Mouse (Mus musculus) thymus, adult 2 months (tissue): ENCODE measurements around the gene BC035947. TPM values are rescaled to one million over a fixed set of nuclear protein-coding genes. Genes with fewer than 3 reads are reported as not detected.
"Not testable (repeated sequence)": the region's sequence is repeated elsewhere in the genome, so short reads cannot be mapped to it uniquely, and the experiment has no call there.

Experiments
- DNase-seq: peaks from one replicate; pipeline ENCODE4 v3.0.0; 2021
- H3K27ac ChIP-seq: fragments of 200-500 bp; 2 replicates; pipeline ENCODE4 v1.5.1; 2012; ENCODE audit warnings: low read length, control low read depth; ENCODE audit not compliant: control insufficient read depth, insufficient read depth
- H3K27me3 ChIP-seq: fragments of 200-500 bp; 2 replicates; pipeline ENCODE4 v1.6.1; 2012; ENCODE audit warnings: mild to moderate bottlenecking, low read length, moderate library complexity, mixed read lengths; ENCODE audit not compliant: control insufficient read depth, insufficient read depth
- H3K36me3 ChIP-seq: fragments of 200-500 bp; 2 replicates; pipeline ENCODE4 v1.6.1; 2012; ENCODE audit warnings: mild to moderate bottlenecking, low read length, moderate library complexity; ENCODE audit not compliant: control insufficient read depth, insufficient read depth
- H3K4me1 ChIP-seq: fragments of 200-500 bp; replicated peaks from 2 replicates; pipeline ENCODE4 v1.6.1; 2012; ENCODE audit warnings: low read length; ENCODE audit not compliant: control insufficient read depth, insufficient read depth
- H3K4me3 ChIP-seq: fragments of 200-500 bp; 2 replicates; pipeline ENCODE4 v1.5.1; 2012; ENCODE audit warnings: mild to moderate bottlenecking, low read length, control low read depth, moderate library complexity; ENCODE audit not compliant: control insufficient read depth, insufficient read depth
- CTCF ChIP-seq: fragments of 200-500 bp; IDR thresholded peaks from 2 replicates; pipeline ENCODE4 v1.5.1; 2012; ENCODE audit warnings: mild to moderate bottlenecking, control low read depth, low read length, moderate library complexity, borderline replicate concordance; ENCODE audit not compliant: control insufficient read depth, poor library complexity, insufficient read depth; ENCODE audit errors: extremely low read depth
- POLR2A ChIP-seq: fragments of 200-500 bp; IDR thresholded peaks from 2 replicates; pipeline ENCODE4 v1.6.1; 2012; ENCODE audit warnings: mild to moderate bottlenecking, low read length, control low read depth, moderate library complexity; ENCODE audit not compliant: control insufficient read depth, poor library complexity, insufficient read depth; ENCODE audit errors: extremely low read depth
- WGBS: fragments of 180-500 bp; shearing (Covaris S2); methylation state at CpG from one replicate; pipeline ENCODE4 v1.1.7; 2018; 5-methylcytosine and 5-hydroxymethylcytosine counted together
- polyA plus RNA-seq: library from polyadenylated mRNA; depleted of rRNA; stranded (reverse); fragments of >200 nt; gene quantifications from 2 replicates; pipeline ENCODE4 v1.2.3, GENCODE M21; 2012; rRNA removed

Gene BC035947
- polyA plus RNA-seq: not detected in 2 replicates

DNA sequence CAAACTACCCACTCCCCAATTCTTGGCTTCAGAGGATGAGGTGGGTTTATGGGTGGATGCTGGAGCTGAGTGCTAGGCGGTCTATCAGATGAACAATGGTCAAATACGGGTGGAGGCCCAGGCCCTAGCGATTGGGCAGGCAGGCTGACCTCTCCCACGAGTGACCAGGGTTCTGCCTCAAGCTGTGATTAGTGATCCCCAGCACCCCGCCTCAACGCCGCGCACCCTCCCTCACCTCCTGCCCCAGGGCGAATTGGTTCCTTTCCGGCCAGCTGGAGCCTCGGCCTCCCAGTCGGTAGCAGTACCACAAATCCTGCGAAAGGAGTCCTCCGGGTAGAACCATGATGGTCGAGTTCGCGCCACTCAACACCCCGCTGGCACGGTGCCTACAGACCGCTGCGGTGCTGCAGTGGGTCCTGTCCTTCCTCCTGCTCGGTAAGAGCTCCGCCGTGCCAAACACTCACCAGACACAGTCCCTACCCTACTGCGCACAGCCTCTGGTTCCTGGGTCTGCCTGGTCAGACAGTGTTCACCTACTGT lies at the start of gene BC035947:
Gene BC035947, minus strand, starts transcription at position 538 of the 540 bp plus-strand sequence.
- Histone ChIP-seq H3K4me3 (no peak within 1 kb of the TSS), H3K36me3 (no peaks in the 10 kb centered on the region), H3K27me3 (peaks cover 3% of the 10 kb centered on the region; the same call in 1 of the 2 replicates), H3K4me1 (no peaks in the 10 kb centered on the region), H3K27ac (no peak within 1 kb of the TSS)
- WGBS: 8% methylated on average over 25 of the region's 25 CpGs
- TF ChIP-seq CTCF: no peak
- TF ChIP-seq POLR2A: no peak
- DNase-seq: no peak

DNA sequence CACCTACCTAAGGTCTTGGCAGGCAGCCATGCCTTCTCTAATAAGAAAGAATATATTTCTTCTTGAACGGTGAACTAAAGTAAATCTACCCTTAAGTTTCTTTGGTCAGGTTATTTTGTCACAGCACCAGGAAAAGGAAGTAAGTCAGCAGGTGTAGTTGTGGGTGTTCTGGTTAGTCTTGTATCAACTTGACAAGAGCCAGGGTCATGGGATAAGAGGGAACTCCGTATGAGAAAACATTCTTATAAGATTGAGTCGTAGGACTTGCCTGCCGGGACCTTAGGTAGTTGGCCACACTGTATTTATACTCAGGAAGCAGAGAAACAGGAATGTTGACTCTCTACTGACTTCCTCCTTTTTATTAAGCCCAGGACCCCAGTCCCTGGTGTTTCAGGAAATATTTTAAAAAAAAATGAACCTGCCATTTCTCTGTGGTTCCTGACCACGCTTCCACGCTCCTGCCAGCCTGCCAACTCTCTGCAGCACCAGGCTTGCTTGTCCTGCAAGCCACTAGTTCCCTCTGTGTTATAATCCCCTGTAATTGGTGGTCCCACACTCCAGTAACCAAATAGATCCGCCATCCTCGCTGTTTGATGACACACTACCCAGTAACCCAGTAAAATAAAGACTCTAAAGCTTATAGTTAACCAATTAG lies 42.2 kb upstream of the BC035947 start:
- H3K36me3 ChIP-seq: no peaks in the 10 kb centered on the region
- H3K4me3 ChIP-seq: no peak overlapping the region
- WGBS: 33% methylated on average over 8 of the region's 8 CpGs
- H3K4me1 ChIP-seq: no peaks in the 10 kb centered on the region
- no peaks in the 10 kb centered on the region for H3K27me3 ChIP-seq
- no peak for TF ChIP-seq POLR2A
- TF ChIP-seq CTCF: no peak
- DNase-seq: no peak
- H3K27ac ChIP-seq: no peak overlapping the region

DNA sequence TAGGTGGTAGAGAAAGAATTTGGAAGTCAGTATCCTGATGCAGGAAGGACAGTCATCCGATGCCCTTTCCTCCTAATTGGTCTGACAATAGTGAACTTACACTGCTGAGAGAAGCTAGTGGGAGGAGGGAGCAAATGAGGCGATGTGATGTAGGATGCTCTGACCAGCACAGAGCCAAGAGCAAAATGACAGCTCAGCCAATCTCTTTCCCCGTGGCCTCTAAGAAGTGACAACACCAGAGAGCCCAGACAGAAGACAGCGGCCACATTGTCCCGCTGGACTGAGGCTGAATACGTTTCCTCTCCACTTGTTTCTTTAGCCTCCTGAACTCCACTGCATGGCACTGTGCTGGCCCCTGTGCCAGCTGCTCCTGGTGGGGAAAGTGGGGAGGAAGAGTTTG lies 37.0 kb upstream of the BC035947 start:
- no peak for DNase-seq
- Histone ChIP-seq H3K36me3 (no peaks in the 10 kb centered on the region), H3K27ac (no peak overlapping the region), H3K4me1 (no peaks in the 10 kb centered on the region), H3K4me3 (no peak overlapping the region), H3K27me3 (no peaks in the 10 kb centered on the region)
- 85% methylated on average over 6 of the region's 6 CpGs for WGBS
- TF ChIP-seq CTCF (no peak), POLR2A (no peak)

DNA sequence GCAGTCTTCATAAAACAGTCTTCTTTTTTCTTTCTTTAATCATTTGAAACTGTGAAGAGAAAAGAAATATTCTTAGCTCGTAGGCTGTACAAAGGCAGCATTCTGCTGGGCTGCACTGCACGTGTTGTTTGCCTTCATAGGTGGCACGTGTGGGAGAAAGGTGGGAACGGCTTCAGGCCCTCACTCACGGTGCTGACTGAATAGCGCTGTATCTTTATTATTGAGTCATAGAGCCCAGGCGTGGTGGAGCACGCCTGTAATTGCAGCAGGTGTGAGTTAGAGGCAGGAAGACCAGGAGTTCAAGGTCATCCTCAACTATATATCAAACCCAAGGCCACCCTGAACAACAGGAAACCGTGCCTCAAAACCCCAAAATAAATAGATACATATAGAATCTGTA lies 34.3 kb upstream of the BC035947 start:
- no peak overlapping the region for H3K27ac ChIP-seq
- DNase-seq: no peak
- no peaks in the 10 kb centered on the region for H3K4me1 ChIP-seq
- no peak overlapping the region for H3K4me3 ChIP-seq
- no peaks in the 10 kb centered on the region for H3K36me3 ChIP-seq
- 92% methylated on average over 9 of the region's 9 CpGs for WGBS
- TF ChIP-seq CTCF (no peak), POLR2A (no peak)
- H3K27me3 ChIP-seq: no peaks in the 10 kb centered on the region

DNA sequence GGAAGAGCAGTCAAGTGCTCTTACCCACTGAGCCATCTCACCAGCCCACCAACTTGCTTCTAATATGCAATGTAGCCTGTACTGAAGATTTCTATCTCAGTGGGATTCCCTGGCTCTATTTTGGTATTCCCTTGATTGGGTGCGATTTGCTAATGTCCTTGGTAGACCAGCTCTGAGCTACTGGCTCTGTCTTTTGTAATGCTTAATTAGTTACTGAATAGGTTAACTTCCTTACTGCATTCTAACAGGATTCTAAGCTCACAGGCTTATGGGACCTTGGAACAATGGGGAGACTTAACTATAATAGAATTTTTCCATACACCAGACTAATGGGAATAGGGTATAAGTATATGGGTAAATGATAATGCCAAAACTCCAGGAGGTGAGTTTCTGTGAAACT lies 31.7 kb upstream of the BC035947 start:
- 100% methylated on average over 1 of the region's 1 CpGs for WGBS
- H3K36me3 ChIP-seq, H3K4me1 ChIP-seq, H3K27me3 ChIP-seq, H3K4me3 ChIP-seq, DNase-seq, H3K27ac ChIP-seq: not testable (repeated sequence)

DNA sequence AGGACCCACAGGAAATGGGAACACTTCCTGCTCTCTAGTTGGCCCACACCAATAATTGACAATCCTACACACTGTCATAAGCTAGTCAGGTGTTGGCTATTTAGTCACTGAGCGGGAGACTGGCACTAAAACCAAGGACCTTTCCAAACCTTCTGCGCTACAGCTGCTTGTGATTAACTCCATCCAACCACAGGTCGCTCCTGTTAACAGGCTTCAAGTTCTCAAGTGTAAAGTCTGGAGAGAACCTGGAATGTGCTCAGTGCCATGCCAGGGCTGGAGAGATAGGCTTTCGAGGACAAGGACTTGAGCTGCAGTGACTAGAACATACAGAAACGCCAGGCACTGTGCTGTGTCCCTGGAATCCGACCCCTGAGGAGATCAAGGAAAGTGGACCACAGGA lies 27.2 kb upstream of the BC035947 start:
- H3K27ac ChIP-seq: no peak overlapping the region

DNA sequence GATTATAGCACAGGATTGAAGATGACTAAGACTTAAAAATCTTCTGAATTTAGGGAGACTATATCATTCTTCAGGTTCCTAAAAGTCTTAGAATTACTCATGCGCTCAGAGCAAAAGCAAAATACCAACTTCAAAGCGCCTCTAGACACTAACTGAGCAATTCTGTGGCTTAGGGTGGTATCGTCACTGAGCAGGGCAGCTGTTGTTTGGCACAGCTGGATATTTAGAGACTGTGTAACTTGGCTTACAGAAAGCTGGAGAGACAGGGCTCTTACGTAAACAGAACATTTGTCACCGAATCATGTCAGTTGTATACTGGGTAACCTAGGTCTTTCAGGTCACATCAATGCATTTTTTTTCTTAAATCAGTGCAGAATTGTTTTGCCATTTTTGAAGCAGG lies 26.4 kb upstream of the BC035947 start:
- TF ChIP-seq CTCF (no peak), POLR2A (no peak)
- 13% methylated on average over 5 of the region's 5 CpGs for WGBS
- Histone ChIP-seq H3K27me3 (no peaks in the 10 kb centered on the region), H3K36me3 (no peaks in the 10 kb centered on the region), H3K4me3 (no peak overlapping the region), H3K27ac (peak overlapping the region; percentile 60; the same call in 1 of the 2 replicates), H3K4me1 (peaks cover 14% of the 10 kb centered on the region)
- DNase-seq: peak; percentile 11

More for the DNA sequence above, 27.2 kb upstream of the BC035947 start:
- H3K4me1 ChIP-seq: peaks cover 14% of the 10 kb centered on the region
- no peaks in the 10 kb centered on the region for H3K27me3 ChIP-seq
- no peaks in the 10 kb centered on the region for H3K36me3 ChIP-seq
- TF ChIP-seq POLR2A (no peak), CTCF (no peak)
- H3K4me3 ChIP-seq: no peak overlapping the region
- 93% methylated on average over 6 of the region's 6 CpGs for WGBS
- no peak for DNase-seq

DNA sequence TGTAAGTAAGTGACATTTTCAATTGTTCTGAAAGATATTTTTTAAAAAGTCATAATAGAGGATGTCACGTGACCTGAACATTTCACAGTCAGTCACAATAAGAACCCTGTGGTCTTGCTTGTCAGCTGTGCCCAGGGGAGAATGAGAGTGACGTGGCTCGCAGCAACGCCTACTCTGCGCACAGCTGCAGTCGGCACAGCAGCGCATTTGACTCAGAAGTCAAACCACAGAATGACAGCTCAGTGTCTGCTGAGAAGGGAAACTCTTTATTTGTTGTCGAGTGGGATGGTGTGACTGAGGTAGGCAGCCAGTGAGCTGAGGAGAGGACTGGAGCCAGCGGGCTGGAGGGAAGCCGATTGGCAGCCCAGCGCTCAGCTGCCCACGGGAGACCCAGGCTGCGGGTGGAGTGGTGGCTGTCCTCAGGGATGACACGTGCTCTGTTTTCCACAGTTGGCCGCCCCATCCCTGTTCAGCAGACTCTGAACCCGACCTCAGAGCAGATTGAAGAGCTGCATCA lies 25.6 kb upstream of the BC035947 start:
- Histone ChIP-seq H3K27me3 (no peaks in the 10 kb centered on the region), H3K4me1 (peaks cover 14% of the 10 kb centered on the region), H3K4me3 (peak overlapping the region; percentile 45), H3K27ac (peak overlapping the region; percentile 98), H3K36me3 (no peaks in the 10 kb centered on the region)
- DNase-seq: peak; percentile 78
- under 1% methylated on average over 16 of the region's 16 CpGs for WGBS
- TF ChIP-seq CTCF: peak; percentile 52; the same call in 1 of the 2 replicates
- 0 out of 2 replicates have a peak, but pooled peaks have one; percentile 37 for TF ChIP-seq POLR2A
